Mouse (Mus musculus): ENCODE results near the gene Ttll5.

The Ttll5 gene

GRCm38 (mm10) chr12:85930713-85931112 is 106.3 kb downstream of the Ttll5 start:
- no peak for DNase-seq

GRCm38 (mm10) chr12:85933241-85933640 is 108.8 kb downstream of the Ttll5 start:
- DNase-seq = no peak

- no peak for DNase-seq
Measured at GRCm38 (mm10) chr12:85937384-85937783, 112.9 kb downstream of the Ttll5 start.

GRCm38 (mm10) chr12:85943456-85943855 is 119.0 kb downstream of the Ttll5 start:
- no peak for DNase-seq

- no peak for DNase-seq
Measured at GRCm38 (mm10) chr12:85944419-85944818, 120.0 kb downstream of the Ttll5 start.

GRCm38 (mm10) chr12:85947161-85947560 is 122.7 kb downstream of the Ttll5 start:
- no peak for DNase-seq

GRCm38 (mm10) chr12:85949667-85950066 is 125.2 kb downstream of the Ttll5 start:
- no peak for DNase-seq

GRCm38 (mm10) chr12:85950371-85950770 is 125.9 kb downstream of the Ttll5 start:
- DNase-seq = no peak

GRCm38 (mm10) chr12:85951036-85951435 is 126.6 kb downstream of the Ttll5 start:
- no peak for DNase-seq

- no peak for DNase-seq
Measured at GRCm38 (mm10) chr12:85951822-85952221, 127.4 kb downstream of the Ttll5 start.

- DNase-seq = no peak
Measured at GRCm38 (mm10) chr12:85952349-85952748, 127.9 kb downstream of the Ttll5 start.

- DNase-seq = no peak
Measured at GRCm38 (mm10) chr12:85954167-85954566, 129.7 kb downstream of the Ttll5 start.

- no peak for DNase-seq
Measured at GRCm38 (mm10) chr12:85955062-85955461, 130.6 kb downstream of the Ttll5 start.

- no peak for DNase-seq
Measured at GRCm38 (mm10) chr12:85955690-85956089, 131.2 kb downstream of the Ttll5 start.

- no peak for DNase-seq
Measured at GRCm38 (mm10) chr12:85956251-85956650, 131.8 kb downstream of the Ttll5 start.

GRCm38 (mm10) chr12:85958460-85958859 is 134.0 kb downstream of the Ttll5 start:
- DNase-seq = no peak

- DNase-seq = no peak
Measured at GRCm38 (mm10) chr12:85959822-85960501, 135.5 kb downstream of the Ttll5 start.

- no peak for DNase-seq
Measured at GRCm38 (mm10) chr12:85960699-85961098, 136.2 kb downstream of the Ttll5 start.

- no peak for DNase-seq
Measured at GRCm38 (mm10) chr12:85963160-85963559, 138.7 kb downstream of the Ttll5 start.

- DNase-seq = no peak
Measured at GRCm38 (mm10) chr12:85963699-85964098, 139.2 kb downstream of the Ttll5 start.

- DNase-seq = no peak
Measured at GRCm38 (mm10) chr12:85964436-85964835, 140.0 kb downstream of the Ttll5 start.

- DNase-seq = no peak
Measured at GRCm38 (mm10) chr12:85967812-85968211, 143.4 kb downstream of the Ttll5 start.

- DNase-seq = peak; percentile 28
Measured at GRCm38 (mm10) chr12:85968409-85968808, 143.9 kb downstream of the Ttll5 start.

GRCm38 (mm10) chr12:85969571-85969970 is 145.1 kb downstream of the Ttll5 start:
- peak; percentile 71 for DNase-seq

GRCm38 (mm10) chr12:85970191-85970590 is 145.7 kb downstream of the Ttll5 start:
- DNase-seq = peak; percentile 95
